Mouse (Mus musculus) spleen, adult 12 weeks (tissue): Measurements from ENCODE around the gene Son.

ENCODE experiments used
- DNase-seq: peaks from one replicate; pipeline ENCODE4 v3.0.0; 2022; ENCODE audit warnings: low spot score

Gene Son

DNA sequence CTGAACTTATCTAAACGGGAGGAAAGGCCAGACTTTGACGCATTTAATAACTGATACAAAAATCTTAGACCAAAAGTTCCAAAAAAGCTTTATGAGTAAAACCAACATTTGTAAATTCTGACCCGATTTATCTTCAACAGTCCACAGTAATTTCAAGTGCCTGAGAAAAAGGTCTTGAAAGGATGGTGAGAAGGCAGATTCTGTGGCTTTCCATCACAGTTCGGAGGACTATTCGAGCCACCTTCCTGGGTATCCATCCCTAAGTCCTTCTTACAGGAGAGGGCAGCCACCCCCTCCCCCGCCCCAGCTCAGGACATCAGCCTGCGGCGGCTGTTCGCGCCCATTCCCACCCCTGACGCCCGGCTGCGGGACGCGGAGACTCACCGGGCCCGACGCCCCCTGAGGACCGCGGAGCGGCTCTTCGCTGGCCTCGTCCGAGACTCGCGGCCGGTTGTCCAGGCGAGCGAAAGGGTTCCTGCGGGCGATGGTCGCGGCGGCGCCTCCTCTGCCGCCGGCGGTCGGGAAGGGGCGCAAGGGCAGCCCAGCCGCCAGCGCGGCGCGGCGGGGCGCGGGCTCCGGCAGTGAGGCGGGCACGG is 40.8 kb downstream of the Son start:
- no peak for DNase-seq

DNA sequence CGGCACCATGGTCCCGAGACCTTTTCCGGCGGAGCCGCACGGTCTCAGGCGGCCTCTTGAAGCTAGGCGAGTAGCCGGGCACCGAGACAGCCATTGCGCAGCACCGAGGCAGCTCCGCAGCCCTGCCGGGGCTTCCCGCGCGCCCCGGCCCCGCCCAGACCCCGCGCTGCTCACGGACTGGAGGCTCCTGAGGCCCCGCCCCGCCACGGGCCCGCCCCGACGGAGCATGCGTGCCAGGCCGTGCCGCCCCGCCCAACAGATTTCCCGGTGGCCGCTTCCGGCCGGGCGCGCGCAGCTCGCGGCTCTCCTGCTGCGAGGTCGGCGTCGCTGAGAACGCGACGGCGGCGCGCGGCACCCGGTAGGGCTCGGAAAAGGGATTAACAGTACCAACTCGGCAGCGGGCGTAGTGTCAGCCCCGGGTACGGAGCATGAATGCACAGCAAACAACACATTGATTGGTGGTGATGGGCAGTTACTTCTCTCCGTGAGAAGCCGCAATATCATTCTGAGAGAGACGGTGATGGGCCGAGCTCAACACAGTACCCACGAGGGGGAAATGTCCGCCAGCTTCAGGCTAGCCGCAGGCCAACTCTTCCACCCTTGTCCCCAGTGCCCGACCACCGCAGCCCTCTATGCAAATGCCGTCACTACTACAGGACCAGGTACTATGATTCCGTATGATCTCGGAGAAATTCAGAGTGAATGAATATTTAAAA is 41.5 kb downstream of the Son start, which contains the start of gene Donson:
Gene Donson, minus strand, starts transcription at position 152 of the 716 bp plus-strand sequence.
- peak; percentile 91 for DNase-seq

DNA sequence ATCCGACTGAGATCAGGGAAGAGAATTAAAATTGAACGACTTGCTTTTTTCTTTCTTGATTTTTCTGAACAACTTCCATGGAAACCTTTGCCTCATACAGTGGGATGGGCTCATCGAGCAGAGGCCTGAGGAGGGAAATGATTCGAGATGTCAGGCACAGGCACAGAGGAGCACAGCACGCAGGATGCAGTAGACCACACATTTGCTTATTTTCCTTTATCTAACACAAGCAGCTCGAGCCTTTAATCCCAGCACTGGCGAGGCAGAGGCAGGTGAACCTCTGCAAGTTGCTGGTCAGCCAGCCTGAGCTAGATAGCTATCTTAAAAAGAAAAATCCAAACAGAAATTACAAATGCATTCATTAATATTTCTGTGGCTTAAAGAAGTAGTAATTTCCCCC is 42.5 kb downstream of the Son start:
- DNase-seq, result no peak

DNA sequence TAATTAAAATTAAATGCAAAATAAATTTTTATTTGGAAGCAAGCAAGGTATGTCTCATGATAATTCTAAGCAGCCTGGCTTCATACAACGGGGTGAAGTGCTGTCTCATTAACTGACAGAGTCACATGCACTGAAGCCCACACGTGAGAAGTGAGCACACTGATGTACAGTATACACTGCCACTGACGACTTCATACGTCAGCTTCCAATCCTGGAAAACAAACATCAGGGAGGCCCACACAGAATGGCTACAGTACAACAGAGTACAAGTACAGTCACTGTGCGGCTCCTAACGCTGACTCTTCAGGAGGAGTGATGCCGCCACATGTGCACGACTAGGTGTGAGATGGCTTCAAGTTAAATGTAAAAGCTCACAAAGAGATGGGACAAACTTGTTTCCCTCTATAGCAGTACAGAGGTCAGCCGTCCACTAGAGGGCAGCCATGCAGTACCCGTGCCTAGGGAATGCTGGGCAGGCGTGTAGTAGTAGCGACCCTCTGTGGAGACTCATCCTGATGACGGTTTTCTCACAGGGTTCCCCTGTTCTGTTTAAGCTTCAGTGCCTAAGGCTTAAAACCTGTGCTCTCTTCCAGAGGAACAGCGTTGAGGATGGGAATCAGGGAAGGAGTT is 47.3 kb downstream of the Son start:
- peak; percentile 60 for DNase-seq

DNA sequence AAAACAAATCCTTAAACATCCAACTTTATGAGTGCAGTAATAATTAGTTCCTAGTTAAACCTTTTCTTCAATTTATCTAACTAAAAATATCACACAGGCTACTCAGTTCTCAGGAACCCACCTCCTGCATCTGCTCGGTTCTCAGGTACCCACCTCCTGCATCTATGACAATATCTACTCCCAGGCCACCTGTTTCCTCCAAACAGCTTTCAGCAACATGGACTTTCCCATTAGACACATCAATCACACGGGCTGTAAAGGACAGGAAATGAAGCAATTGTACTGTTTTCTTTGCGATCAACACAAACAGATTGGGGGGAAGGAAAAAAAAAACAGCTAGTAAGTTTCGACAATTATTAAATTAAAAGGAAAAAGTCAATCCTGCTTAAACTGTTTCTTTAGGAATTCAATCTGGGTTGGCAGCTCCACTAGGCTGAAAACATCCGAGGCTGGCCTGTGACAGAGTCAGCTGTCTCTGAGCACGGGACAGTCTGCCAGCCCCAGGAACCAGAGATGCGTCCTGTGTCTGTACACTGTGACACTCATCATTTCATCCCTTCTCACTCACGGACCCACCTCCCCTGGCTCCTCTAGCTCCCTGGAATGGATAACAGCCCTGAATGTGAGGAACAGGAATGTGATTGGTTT is 47.9 kb downstream of the Son start:
- DNase-seq, result no peak

DNA sequence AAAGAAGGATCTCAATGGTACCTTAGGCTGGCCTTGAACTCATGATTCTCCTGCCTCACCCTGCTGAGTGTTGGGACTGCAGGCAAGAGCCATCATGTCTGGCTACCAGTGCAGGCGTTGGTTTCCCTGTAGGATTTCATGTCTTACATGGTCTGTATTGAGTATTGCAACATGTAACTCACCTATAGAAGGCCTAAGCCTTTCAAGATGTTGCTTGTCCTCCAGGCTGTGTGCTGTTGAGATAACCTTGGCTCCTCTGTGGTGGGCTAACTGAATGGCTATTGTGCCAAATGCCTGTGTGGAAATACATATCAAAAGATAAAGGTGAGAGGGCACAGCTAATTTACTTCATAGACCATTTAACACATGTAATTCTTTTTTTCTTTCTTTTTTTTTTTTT is 51.7 kb downstream of the Son start:
- no peak for DNase-seq

DNA sequence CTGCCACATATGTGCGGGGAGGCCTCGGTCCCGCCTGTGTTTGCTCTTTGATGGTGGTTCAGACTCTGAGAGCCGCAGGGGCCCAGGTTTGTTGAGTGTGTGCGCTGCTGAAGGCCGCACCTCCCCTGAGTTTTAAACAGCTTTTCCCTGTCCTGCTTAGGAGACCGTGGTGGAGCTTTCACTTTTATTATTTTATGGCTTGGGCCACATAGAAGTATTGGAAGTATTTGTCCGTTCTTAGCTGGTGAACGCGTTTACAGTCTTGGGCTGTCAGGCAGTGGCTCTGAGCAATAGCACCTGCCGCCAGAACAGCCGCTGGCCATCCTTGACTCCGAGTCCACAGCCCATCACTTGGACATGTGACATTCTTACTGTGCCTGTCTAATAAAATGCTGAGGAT is 54.6 kb downstream of the Son start:
- no peak for DNase-seq

DNA sequence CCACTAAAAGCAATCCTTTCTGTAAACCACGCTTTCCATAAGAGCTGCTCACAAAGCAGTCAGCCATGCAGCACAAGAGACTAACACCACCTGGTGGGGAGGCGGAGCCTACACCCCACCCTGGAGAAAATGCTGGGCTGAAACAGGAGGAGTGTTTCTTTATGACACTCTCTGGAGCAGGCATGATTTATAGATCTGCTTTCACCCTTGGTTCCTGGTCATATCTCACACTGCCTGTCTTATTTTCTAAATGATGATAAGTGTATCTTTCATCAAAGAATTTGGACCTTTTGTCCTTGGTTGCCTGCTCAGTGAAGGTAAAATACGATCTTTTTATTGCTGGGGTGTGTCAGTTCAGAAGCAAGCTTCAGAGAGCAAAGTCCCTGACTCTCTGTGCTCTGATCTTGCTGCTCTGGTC is 55.5 kb downstream of the Son start:
- no peak for DNase-seq

DNA sequence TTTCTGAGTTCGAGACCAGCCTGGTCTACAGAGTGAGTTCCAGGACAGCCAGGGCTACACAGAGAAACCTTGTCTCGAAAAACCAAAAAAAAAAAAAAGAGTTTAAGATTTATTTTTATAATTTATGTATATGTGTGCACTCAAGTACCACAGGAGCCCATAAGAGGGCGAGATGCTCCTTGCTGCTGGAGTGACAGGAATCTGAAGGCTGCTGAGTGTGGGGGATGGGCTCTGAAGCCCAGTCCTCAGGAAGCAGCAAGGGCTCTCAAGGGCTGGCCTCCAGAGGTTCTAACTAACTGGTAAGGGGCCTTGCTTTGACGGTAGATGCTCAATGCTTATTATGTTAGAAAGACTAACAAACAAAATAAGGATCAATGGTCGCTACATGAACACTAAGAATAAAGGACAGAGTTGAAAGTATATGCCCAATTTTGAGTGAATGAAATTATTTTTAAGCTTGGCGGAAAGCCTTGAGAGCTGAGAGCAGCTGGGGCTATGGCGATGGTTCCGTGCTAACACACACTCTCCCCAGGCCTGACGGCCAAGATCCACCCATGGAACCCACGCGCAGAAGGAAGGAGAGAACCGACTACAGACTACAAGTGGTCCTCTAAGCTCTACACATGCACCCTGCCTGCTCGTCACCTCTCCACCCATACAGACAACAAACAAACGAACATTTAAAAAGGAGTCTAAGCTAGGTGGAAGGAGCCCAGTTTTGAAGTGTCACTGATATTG is 57.5 kb downstream of the Son start:
- DNase-seq, result no peak

DNA sequence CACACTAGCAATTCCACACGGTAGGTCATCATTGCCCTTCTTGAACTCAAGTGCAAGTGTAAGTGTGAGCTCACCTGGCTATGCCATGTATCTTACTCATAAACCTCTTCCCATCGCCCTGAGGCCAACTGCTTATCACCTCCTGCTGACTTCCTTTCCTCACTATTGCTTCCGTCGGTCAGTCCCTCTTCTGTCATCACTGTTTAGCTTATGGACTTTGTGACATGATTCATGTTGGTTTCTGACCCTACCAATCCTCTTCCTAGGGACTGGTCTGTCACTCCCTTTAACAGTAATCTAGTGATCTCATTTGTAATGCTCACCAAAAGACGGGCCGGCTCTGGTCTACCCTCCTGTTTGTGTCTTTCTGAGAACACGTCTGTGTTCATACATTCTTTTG is 62.9 kb downstream of the Son start:
- no peak for DNase-seq

DNA sequence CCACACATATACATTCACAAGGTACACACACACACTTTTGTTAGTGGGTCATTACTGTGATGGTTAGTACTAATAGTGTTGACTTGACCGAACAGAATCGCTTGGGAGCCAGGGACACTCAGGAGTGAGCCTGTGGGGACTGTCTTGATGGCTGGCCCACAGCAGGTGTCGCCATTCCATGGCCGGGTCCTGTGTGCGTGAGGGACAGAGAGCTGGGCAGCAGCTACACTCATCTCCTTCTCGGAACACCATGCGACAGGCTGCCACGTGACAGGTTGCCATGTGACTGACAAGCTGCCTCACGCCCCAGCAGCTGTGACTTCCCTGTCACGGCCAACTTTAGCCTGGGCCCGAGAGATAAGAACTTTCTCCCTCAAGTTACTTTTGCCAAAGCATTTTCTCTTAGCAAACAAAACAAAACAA is 69.6 kb downstream of the Son start:
- DNase-seq, result peak; percentile 73

DNA sequence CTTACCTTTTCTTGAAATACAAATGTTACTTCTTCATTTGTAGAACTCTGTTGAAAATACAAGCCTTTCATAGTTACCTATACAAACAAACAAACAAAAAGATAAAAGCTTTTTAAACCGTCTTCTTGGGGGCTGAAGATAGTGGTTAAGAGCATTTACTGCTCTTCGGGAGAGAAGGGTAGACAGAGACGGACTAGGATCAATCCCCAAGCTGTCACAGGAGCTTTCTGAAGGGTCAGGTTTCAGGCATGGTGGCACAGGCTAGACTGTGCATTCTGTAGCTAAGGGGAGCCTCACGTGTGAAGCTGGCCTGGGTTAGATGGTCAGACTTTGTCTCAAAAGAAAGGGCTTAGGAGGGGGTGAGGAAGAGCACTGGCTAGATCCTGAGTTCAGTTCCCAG is 70.1 kb downstream of the Son start:
- no peak for DNase-seq

DNA sequence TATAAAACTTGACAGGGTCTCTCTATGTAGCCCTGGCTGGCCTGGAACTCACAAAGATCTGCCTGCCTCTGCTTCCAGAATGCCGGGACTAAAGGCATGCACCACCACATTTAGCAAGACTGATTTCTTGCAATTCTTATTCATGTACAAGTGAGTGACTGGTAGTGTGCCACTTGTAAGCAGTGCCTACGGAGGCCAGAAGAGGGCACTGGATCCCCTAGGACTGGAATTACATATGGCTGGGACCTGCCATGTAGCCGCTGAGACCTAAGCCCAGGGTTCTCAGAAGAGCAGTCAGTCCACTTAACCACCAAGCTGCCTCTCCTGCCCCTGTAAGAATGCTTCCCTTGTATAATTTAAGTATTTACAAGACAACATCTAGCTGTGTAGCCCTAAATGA is 76.9 kb downstream of the Son start:
- peak; percentile 49 for DNase-seq

DNA sequence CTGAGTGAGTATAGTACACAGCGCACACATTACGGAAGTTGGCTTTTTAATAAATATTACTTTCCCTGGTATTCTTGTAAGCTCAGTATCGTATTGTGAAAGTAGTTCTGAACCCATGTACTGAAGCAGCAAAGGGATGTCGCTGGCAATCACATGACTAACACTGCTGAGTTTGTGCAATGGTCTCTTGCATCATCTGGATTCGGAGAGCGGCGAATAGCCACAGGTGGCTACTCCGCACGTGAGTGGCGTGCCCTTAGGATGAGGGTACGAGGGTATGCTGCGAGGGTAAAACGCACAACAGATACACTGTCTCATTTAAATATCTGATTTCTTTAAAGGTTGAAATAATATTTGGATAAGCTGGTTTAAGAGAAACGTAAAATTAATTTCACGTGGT is 80.1 kb downstream of the Son start:
- DNase-seq, result no peak

DNA sequence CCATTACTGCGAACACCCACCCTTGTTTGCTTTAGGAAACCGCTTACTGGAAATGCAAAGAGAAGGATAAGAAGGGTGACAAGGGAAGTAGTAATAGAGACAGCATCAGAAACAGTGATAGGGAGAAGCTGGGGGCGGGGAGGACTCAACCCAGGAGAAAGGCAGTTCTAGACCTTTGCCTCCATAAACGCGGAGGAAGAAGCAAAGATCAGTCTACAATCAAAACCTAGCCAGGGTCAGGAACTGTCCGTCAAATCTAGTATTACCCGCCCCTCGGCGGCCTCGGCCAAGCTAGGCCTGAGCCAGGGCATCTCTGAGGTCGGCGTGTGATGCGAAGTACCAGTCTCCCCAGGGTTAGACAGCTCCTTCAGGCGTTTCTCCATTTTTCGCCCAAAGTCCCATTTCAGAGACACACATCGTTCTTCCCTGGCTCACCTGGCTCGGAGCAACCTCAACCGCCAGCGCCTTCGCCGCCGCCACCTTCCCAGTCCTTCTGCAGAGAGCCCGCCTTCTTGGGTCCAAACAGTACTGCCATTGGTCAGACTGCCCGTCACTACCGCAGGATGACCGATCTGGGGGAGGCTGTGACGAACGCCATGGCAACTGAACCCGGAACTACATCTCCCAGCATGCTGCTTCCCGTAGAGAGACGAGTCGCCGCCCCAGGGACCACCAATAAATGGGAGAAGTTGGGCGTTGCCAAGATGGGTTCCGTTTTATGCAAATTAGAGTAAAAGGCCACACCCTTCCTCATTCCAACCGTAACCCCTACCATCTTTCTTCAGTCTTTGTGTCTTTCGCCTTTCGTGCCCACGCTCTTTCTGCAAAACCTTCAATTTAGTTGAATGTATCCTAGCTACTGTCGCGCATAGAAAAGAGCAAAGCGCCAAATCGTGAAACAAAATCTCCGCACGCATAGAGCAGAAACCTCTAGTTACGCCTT is 81.1 kb downstream of the Son start, which contains the start of gene Cryzl1:
Gene Cryzl1, minus strand, starts transcription at position 853 of the 943 bp plus-strand sequence.
- peak; percentile 90 for DNase-seq
